Mouse (Mus musculus) kidney, postnatal 36 days (tissue): ENCODE data around the gene Gm42417.

ENCODE experiments used
- DNase-seq, 2 experiments: peaks; one replicate each; pipeline ENCODE4 v3.0.0; 2021 to 2022; ENCODE audit warnings: mixed read lengths in 2 of 2

The Gm42417 gene

GRCm38 (mm10) chr1:36513310-36513709 lies 25.9 kb downstream of the Gm42417 start:
- peak; percentile 35 to 68 for DNase-seq

DNA sequence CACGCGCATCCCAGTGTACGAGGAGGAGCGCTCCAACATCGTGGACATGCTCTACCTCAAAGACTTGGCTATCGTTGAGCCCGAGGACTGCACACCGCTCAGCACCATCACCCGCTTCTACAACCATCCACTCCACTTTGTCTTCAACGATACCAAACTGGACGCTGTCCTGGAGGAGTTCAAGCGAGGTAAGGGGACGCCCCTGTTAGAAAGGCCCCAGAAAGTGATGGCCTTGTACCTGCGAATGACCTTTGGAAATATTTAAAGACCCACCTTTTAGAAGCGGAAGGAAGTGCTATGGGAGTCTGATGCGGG lies 26.3 kb downstream of the Gm42417 start:
- DNase-seq, result no peak

DNA sequence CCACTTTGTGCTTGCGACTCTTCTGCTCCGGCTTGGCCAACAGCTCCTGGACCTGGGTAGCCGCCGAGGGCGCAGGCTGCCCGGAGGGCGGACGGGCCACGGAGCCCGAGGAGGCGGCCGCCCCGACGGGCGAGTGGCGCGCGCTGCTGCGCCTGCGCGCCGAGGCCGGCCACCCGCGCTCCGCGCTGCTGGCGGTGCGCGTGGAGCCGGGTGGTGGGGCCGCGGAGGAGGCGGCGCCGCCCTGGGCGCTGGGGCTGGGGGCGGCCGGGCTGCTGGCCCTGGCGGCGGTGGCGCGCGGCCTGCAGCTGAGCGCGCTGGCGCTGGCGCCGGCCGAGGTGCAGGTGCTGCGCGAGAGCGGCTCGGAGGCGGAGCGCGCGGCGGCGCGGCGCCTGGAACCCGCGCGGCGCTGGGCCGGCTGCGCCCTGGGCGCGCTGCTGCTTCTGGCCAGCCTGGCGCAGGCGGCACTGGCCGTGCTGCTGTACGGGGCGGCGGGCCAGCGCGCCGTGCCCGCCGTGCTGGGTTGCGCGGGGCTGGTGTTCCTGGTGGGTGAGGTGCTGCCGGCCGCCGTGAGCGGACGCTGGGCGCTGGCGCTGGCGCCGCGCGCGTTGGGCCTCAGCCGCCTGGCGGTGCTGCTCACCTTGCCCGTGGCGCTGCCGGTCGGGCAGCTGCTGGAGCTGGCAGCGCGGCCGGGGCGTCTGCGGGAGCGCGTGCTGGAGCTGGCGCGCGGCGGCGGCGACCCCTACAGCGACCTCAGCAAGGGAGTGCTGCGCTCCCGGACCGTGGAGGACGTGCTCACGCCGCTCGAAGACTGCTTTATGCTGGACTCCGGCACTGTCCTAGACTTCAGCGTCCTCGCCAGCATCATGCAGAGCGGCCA lies 26.9 kb downstream of the Gm42417 start:
- DNase-seq, result peak; percentile 35 to 61

GRCm38 (mm10) chr1:36511289-36512021 lies 27.8 kb downstream of the Gm42417 start, which contains the start of gene Cnnm3:
TSS of gene Cnnm3 (plus strand) at chr1:36511867.
- DNase-seq, result peak; percentile 99 to 100

GRCm38 (mm10) chr1:36508238-36508637 lies 31.0 kb downstream of the Gm42417 start:
- DNase-seq, result no peak

DNA sequence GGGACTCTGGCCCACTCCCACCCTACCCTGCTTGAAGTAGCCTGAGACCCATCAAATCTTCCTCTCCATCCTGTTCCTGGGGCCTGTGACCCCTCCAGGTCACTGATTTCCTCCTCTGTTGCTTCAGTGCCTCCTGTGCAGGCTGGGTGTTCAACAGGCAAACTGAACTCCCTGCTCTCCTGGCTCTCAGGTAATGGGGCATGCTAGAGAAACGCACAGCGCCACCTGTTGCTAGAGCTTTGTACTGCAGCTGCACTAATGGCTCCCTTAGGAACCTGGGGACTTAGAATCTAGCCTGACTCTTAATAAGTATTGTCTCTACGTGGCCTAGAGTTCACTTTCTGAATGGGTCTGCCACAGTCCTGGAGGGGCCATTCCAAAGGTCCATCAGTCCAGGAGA lies 38.0 kb downstream of the Gm42417 start:
- DNase-seq, result peak; percentile 79 to 93

GRCm38 (mm10) chr1:36497312-36497711 lies 41.9 kb downstream of the Gm42417 start:
- no peak for DNase-seq

- DNase-seq, result peak; percentile 34 to 59
Measured at GRCm38 (mm10) chr1:36496719-36497118, 42.5 kb downstream of the Gm42417 start.

DNA sequence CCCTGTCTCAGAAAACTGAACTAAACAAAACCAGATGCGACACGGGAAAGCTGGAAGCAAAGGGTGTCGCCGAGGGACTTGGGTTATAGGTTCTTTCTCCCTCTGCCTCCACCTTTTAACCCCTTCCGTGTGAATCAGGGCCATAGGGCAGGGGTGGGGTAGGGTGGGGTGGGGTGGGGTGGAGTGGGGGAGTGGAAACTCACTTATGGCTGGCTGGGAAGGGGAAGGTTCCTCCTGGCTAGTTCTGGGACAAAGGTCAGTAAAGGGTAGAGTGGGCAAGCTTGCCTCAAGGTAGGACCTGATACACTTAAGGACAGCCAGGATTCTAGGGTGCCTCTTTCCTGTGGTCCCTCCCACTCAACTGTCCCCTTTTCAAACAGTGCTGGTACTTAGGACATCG lies 45.9 kb downstream of the Gm42417 start:
- DNase-seq, result no peak

- peak; percentile 78 to 81 for DNase-seq
Measured at GRCm38 (mm10) chr1:36492416-36493139, 46.7 kb downstream of the Gm42417 start.

DNA sequence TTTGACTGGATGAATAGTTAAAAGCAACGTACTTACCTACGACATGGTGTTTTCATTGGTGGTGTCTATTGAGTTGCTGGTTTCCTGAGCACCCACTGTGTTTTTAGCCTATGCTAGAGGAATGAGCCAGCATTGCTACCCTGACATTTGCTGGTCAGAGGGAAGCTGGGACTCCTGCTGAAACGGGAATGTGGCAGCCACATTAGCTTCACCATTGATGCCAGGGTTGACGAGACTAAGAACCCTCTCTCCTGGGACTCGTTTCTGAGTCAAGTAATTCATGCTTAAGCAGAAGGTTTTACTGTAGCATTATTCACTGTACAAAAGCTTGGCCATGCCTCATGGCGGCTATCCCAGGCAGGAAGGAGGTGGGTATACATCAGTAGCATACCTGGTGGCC lies 49.6 kb downstream of the Gm42417 start:
- DNase-seq, result no peak

- DNase-seq, result no peak
Measured at GRCm38 (mm10) chr1:36487111-36487510, 52.1 kb downstream of the Gm42417 start.

DNA sequence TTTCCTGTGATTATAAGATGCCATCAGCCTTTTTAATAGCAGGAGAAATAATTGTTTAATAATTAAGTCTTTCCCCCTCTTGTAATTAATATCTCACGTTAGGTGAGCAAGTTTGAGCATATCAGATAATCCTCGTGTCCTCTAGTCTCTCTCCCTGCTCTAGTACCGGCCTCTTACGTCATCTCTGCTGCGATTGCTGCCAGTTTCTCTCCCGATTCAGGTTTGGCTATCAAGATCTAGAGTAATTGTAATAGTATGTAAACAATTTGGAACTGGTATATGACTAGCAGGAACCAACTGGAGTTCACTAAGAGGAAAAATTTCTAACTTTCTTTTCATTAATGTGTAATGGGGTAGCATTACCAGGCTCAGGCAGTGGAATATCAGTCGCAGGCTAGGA lies 54.1 kb downstream of the Gm42417 start:
- no peak for DNase-seq

GRCm38 (mm10) chr1:36483825-36484224 lies 55.4 kb downstream of the Gm42417 start:
- DNase-seq, result peak in 1 of 2 experiments; percentile 33
